Mouse (Mus musculus) CH12.LX (cell line): ENCODE results near the gene Htr5a. TPM values are rescaled to one million over a fixed set of nuclear protein-coding genes. Genes with fewer than 3 reads are reported as not detected.

ENCODE experiments used
- DNase-seq: peaks from one replicate; pipeline ENCODE4 v3.0.0-alpha.2; 2013; ENCODE audit errors: extremely low read depth
- H3K27ac ChIP-seq: 2 replicates; pipeline ENCODE4 v1.5.1; 2012; ENCODE audit warnings: low read depth, mild to moderate bottlenecking, control low read depth, moderate library complexity; ENCODE audit not compliant: insufficient read depth
- H3K27me3 ChIP-seq: replicated peaks from 2 replicates; pipeline ENCODE3; 2012; ENCODE audit warnings: inconsistent platforms
- H3K36me3 ChIP-seq, 2 experiments: replicated peaks in 1 of 2; 2 replicates each; pipeline versions ENCODE3 to v1.6.1; 2012; ENCODE audit warnings: inconsistent platforms in 1 of 2, low read length in 1 of 2, mild to moderate bottlenecking in 1 of 2, mixed read lengths in 1 of 2, moderate library complexity in 1 of 2; ENCODE audit not compliant: control insufficient read depth in 1 of 2, insufficient read depth in 1 of 2
- H3K4me1 ChIP-seq, 2 experiments: 2 replicates each; pipeline ENCODE4 v1.6.1; 2012; ENCODE audit warnings: inconsistent platforms in 1 of 2, moderate library complexity in 1 of 2; ENCODE audit not compliant: insufficient read depth in 2 of 2, control insufficient read depth in 1 of 2
- H3K4me2 ChIP-seq: 2 replicates; pipeline ENCODE4 v1.6.1; 2012; ENCODE audit warnings: low read depth, mild to moderate bottlenecking, control low read depth; ENCODE audit not compliant: poor library complexity, insufficient read depth, severe bottlenecking
- H3K4me3 ChIP-seq, 3 experiments: fragments of 150-350 bp in 1 of 3; sonication (generic) in 1 of 3; replicated peaks in 1 of 3; 2 replicates each; pipeline versions ENCODE3 to v1.5.1; 2011 to 2012; ENCODE audit warnings: low read depth in 2 of 3, low read length in 2 of 3, mild to moderate bottlenecking in 2 of 3, moderate library complexity in 2 of 3, control low read depth in 1 of 3, improper control_type of control experiment in 1 of 3, inconsistent platforms in 1 of 3, mixed read lengths in 1 of 3; ENCODE audit not compliant: poor library complexity in 1 of 3
- H3K79me2 ChIP-seq: replicated peaks from 2 replicates; pipeline ENCODE4 v1.6.1; 2012; ENCODE audit warnings: mild to moderate bottlenecking, moderate library complexity; ENCODE audit not compliant: control insufficient read depth, poor library complexity, insufficient read depth, severe bottlenecking; ENCODE audit errors: extremely low read depth
- H3K9ac ChIP-seq: 2 replicates; pipeline ENCODE4 v1.6.1; 2012; ENCODE audit warnings: low read depth, mild to moderate bottlenecking, control low read depth, moderate library complexity; ENCODE audit not compliant: insufficient read depth
- H3K9me3 ChIP-seq: replicated peaks from 2 replicates; pipeline ENCODE3; 2012; ENCODE audit warnings: low read length, inconsistent platforms, mixed read lengths
- BHLHE40 ChIP-seq: IDR thresholded peaks from 2 replicates; pipeline ENCODE4 v1.6.1; 2011; ENCODE audit warnings: mild to moderate bottlenecking, low read depth, low read length, improper control_type of control experiment
- CHD1 ChIP-seq: IDR thresholded peaks from 2 replicates; pipeline ENCODE4 v1.6.1; 2012; ENCODE audit warnings: low read depth, low read length, improper control_type of control experiment, inconsistent platforms
- CTCF ChIP-seq, 2 experiments: IDR thresholded peaks in 1 of 2; conservative IDR thresholded peaks in 1 of 2; 2 replicates each; pipeline ENCODE4 v1.5.1; 2011 to 2012; ENCODE audit warnings: low read depth in 2 of 2, low read length in 2 of 2, improper control_type of control experiment in 1 of 2, inconsistent platforms in 1 of 2, mild to moderate bottlenecking in 1 of 2, moderate library complexity in 1 of 2
- ELF1 ChIP-seq: IDR thresholded peaks from 2 replicates; pipeline ENCODE4 v1.6.1; 2014; ENCODE audit warnings: low read depth, mild to moderate bottlenecking, inconsistent platforms, low read length, improper control_type of control experiment
- EP300 ChIP-seq: IDR thresholded peaks from 2 replicates; pipeline ENCODE4 v1.6.1; 2011; ENCODE audit warnings: low read length, improper control_type of control experiment
- GABPA ChIP-seq: IDR thresholded peaks from 2 replicates; pipeline ENCODE4 v1.6.1; 2012; ENCODE audit warnings: low read depth, low read length, improper control_type of control experiment, inconsistent platforms; ENCODE audit not compliant: insufficient replicate concordance
- HCFC1 ChIP-seq: IDR thresholded peaks from 2 replicates; pipeline ENCODE4 v1.6.1; 2012; ENCODE audit warnings: low read depth, mild to moderate bottlenecking, inconsistent platforms, low read length, improper control_type of control experiment
- IRF4 ChIP-seq: IDR thresholded peaks from 2 replicates; pipeline ENCODE4 v1.6.1; 2014; ENCODE audit warnings: low read depth, mild to moderate bottlenecking, inconsistent platforms, low read length, improper control_type of control experiment
- KAT2A ChIP-seq: IDR thresholded peaks from 2 replicates; pipeline ENCODE4 v1.6.1; 2012; ENCODE audit warnings: low read length, improper control_type of control experiment, inconsistent platforms; ENCODE audit not compliant: insufficient replicate concordance
- MAX ChIP-seq: IDR thresholded peaks from 2 replicates; pipeline ENCODE4 v1.6.1; 2011; ENCODE audit warnings: low read length, improper control_type of control experiment
- MAZ ChIP-seq: IDR thresholded peaks from 2 replicates; pipeline ENCODE4 v1.6.1; 2012; ENCODE audit warnings: low read depth, mild to moderate bottlenecking, inconsistent platforms, low read length, improper control_type of control experiment, moderate library complexity
- MXI1 ChIP-seq: IDR thresholded peaks from 2 replicates; pipeline ENCODE4 v1.6.1; 2011; ENCODE audit warnings: mild to moderate bottlenecking, low read depth, low read length, improper control_type of control experiment
- PAX5 ChIP-seq: IDR thresholded peaks from 2 replicates; pipeline ENCODE4 v1.6.1; 2012; ENCODE audit warnings: low read length, inconsistent platforms, mixed read lengths
- RAD21 ChIP-seq: IDR thresholded peaks from 2 replicates; pipeline ENCODE4 v1.6.1; 2011; ENCODE audit warnings: low read depth, mild to moderate bottlenecking, low read length, improper control_type of control experiment, moderate library complexity
- USF2 ChIP-seq: conservative IDR thresholded peaks from 2 replicates; pipeline ENCODE4 v1.6.1; 2011; ENCODE audit warnings: low read depth, low read length, improper control_type of control experiment
- ZC3H11A ChIP-seq: IDR thresholded peaks from 2 replicates; pipeline ENCODE4 v1.6.1; 2012; ENCODE audit warnings: low read depth, mild to moderate bottlenecking, inconsistent platforms, low read length, improper control_type of control experiment
- ZKSCAN1 ChIP-seq: IDR thresholded peaks from 2 replicates; pipeline ENCODE4 v1.6.1; 2012; ENCODE audit warnings: low read depth, inconsistent platforms, low read length, improper control_type of control experiment, borderline replicate concordance
- ZMIZ1 ChIP-seq: IDR thresholded peaks from 2 replicates; pipeline ENCODE4 v1.6.1; 2012; ENCODE audit warnings: low read depth, mild to moderate bottlenecking, inconsistent platforms, low read length, improper control_type of control experiment
- dilution Hi-C: fragments of 300-500 bp; cut with MboI; formaldehyde crosslinking; loops from 2 replicates; pipeline ENCODE4 v1.14.3; 2020; ENCODE audit warnings: low sequenced_read_pairs; ENCODE audit not compliant: extremely low pct_unique_long_range_greater_than_20kb, extremely low pct_ligation_motif_present
- in situ Hi-C: fragments of 300-500 bp; cut with MboI; formaldehyde crosslinking; loops from 3 replicates; pipeline ENCODE4 v1.14.3; 2019; ENCODE audit warnings: low sequenced_read_pairs, low pct_ligation_motif_present, low pct_unique_long_range_greater_than_20kb, mixed read lengths
- polyA plus RNA-seq: library from polyadenylated mRNA; unstranded; fragments of >175 nt; gene quantifications from 2 replicates; pipeline ENCODE4 v1.2.1, GENCODE M21; 2012; ENCODE audit warnings: low read depth; ENCODE audit not compliant: insufficient read length
- total RNA-seq, 2 experiments: library from RNA; depleted of rRNA; stranded (reverse); fragments of 300-350 nt in 1 of 2; fragments of >200 nt in 1 of 2; gene quantifications; 2 replicates each; pipeline ENCODE4 v1.2.3; 2012 to 2014

Gene Htr5a
- total and polyA plus RNA-seq, 3 experiments: not detected

DNA sequence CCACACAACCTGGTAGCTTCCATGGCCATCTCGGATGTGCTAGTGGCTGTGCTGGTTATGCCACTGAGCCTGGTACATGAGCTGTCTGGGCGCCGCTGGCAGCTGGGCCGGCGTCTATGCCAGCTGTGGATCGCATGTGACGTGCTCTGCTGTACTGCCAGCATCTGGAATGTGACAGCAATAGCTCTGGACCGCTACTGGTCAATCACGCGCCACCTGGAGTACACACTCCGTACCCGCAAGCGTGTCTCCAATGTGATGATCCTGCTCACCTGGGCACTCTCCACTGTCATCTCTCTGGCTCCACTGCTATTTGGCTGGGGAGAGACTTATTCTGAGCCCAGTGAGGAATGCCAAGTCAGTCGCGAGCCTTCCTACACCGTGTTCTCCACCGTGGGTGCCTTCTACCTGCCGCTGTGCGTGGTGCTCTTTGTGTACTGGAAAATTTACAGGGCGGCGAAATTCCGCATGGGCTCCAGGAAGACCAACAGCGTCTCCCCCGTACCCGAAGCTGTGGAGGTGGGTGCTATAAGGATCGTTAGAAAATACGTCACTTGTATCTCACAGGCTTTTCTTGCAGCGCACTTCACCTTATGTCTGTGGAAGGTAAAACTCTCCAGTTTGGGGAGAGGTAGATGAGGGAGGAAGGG, 847 bp downstream of the Htr5a start:
- no peak for DNase-seq
- no peaks in the 10 kb centered on the region for H3K27me3 ChIP-seq
- dilution Hi-C loops: no loop called here

GRCm38 (mm10) chr5:27846979-27847378, 5.0 kb downstream of the Htr5a start:
- Histone ChIP-seq H3K4me2 (no peak overlapping the region), H3K4me1 (peaks cover 0 to 4% of the 10 kb centered on the region in 2 experiments; a peak in 1 of 4 replicates), H3K9ac (no peak overlapping the region), H3K79me2 (no peaks in the 10 kb centered on the region), H3K9me3 (no peaks in the 10 kb centered on the region), H3K27me3 (no peaks in the 10 kb centered on the region), H3K4me3 (no peak overlapping the region), H3K27ac (no peak overlapping the region), H3K36me3 (no peaks in the 10 kb centered on the region)
- dilution Hi-C loops (no loop called here), in situ Hi-C loops (no loop called here)
- DNase-seq: no peak
- TF ChIP-seq ZMIZ1 (no peak), ZKSCAN1 (no peak), EP300 (no peak), BHLHE40 (no peak), ZC3H11A (no peak), USF2 (no peak), RAD21 (no peak), PAX5 (no peak), MXI1 (no peak), CTCF (conservative IDR thresholded peaks at IDR 0.05 in 1 of 2, IDR thresholded peaks at IDR 0.05 in 1 of 2; ENCODE audit: low read depth in 2 of 2, low read length in 2 of 2) (no peak), CHD1 (no peak), ELF1 (no peak), GABPA (no peak), KAT2A (no peak)

More for the DNA sequence above, 847 bp downstream of the Htr5a start:
- Histone ChIP-seq H3K9ac (no peak overlapping the region), H3K4me1 (peaks cover 0 to 4% of the 10 kb centered on the region in 2 experiments; a peak in 1 of 4 replicates), H3K36me3 (no peaks in the 10 kb centered on the region), H3K4me3 (no peak overlapping the region), H3K9me3 (no peaks in the 10 kb centered on the region), H3K79me2 (no peaks in the 10 kb centered on the region), H3K4me2 (no peak overlapping the region), H3K27ac (no peak overlapping the region)
- in situ Hi-C loops: no loop called here
- TF ChIP-seq MAZ: no peak
- TF ChIP-seq BHLHE40: no peak
- no peak for TF ChIP-seq IRF4
- no peak for TF ChIP-seq HCFC1
- no peak for TF ChIP-seq ZKSCAN1
- TF ChIP-seq MAX: no peak
